Mouse (Mus musculus): Measurements from ENCODE around the gene Phactr4.

DNA sequence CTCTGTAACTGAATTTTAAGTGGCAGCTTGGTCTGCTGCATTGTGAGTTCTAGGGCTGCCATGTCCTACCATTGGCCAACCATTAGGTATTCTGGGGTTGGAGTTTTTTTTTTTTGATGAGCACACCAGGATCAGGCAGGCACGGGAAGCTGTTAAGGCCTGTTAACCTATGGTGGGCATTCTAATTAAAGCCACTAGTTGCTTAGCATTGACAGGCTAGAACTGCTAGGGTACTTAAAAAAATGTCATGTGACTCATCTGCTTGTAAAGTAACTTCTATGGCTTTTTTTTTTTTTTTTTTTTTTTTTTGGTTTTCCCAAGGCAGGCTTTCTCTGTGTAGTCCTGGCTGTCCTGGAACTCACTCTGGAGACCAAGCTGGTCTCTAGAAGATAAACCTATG, 111.1 kb downstream of the Phactr4 start:
- TF ChIP-seq CTCF (IDR thresholded peaks at IDR 0.05; ENCODE audit: borderline replicate concordance, control insufficient read depth, extremely low read depth, insufficient read depth, low read length, poor library complexity) = no peak
- no peak for TF ChIP-seq POLR2A (IDR thresholded peaks at IDR 0.05; ENCODE audit: control insufficient read depth, extremely low read depth, insufficient read depth, low read length, poor library complexity)

All from thymus, adult 2 months (tissue).